Mouse (Mus musculus): ENCODE measurements around the gene Vopp1. TPM values are rescaled to one million over a fixed set of nuclear protein-coding genes. Genes with fewer than 3 reads are reported as not detected.

Vopp1 gene
- polyA plus RNA-seq, 1 experiment = 83.2 TPM

DNA sequence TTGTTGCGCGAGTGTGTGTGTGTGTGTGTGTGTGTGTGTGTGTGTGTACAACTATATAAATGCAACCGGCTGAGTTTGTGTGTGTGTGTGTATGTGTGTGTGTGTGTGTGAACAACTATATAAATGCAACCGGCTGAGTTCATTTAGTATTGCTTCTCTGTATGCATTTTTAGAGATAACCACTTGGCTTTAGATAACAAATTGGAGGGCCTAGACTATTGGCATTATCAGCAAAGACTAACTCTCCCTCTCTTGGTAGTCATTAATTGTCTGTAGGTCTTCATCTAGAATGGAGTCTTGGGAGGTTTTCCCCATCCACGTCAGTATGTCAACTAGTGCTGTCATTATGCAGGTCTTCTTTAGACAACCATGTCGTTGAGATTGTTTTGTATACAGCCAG, 37.6 kb downstream of the Vopp1 start:
- Histone ChIP-seq H3K4me1 (ENCODE audit: control insufficient read depth, insufficient read depth, low read length) (peaks cover 1% of the 10 kb centered on the region; the same call in 1 of the 2 replicates), H3K4me3 (ENCODE audit: insufficient read depth, low read length) (no peak overlapping the region), H3K27ac (ENCODE audit: insufficient read depth, low read length) (no peak overlapping the region)
- TF ChIP-seq CTCF (IDR thresholded peaks at IDR 0.05; ENCODE audit: extremely low read depth, insufficient read depth, low read length) (no peak), POLR2A (IDR thresholded peaks at IDR 0.05; ENCODE audit: extremely low read depth, insufficient read depth, low read length) (no peak)

DNA sequence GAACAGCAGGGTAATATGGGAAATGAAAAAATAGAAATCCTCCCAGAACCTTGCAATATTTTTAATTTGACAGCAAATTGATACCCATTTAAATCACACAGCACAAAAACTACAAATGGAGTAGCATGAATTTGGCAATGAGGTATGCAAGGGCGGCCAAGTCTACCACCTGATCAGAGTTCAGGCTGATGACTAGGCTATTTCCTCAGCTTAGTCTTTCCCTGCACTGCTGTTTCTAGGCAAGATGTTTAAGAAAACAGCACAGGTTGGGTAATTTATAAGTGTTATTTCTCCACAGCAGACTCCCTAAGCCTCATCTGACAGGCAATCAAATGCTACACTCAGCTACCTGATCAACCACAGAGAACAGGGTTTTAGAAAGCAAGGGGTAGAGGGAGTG, 40.7 kb downstream of the Vopp1 start:
- Histone ChIP-seq H3K4me1 (ENCODE audit: control insufficient read depth, insufficient read depth, low read length) (peaks cover 1% of the 10 kb centered on the region; the same call in 1 of the 2 replicates), H3K4me3 (ENCODE audit: insufficient read depth, low read length) (no peak overlapping the region), H3K27ac (ENCODE audit: insufficient read depth, low read length) (no peak overlapping the region)
- TF ChIP-seq POLR2A (IDR thresholded peaks at IDR 0.05; ENCODE audit: extremely low read depth, insufficient read depth, low read length) = no peak
- no peak for TF ChIP-seq CTCF (IDR thresholded peaks at IDR 0.05; ENCODE audit: extremely low read depth, insufficient read depth, low read length)

DNA sequence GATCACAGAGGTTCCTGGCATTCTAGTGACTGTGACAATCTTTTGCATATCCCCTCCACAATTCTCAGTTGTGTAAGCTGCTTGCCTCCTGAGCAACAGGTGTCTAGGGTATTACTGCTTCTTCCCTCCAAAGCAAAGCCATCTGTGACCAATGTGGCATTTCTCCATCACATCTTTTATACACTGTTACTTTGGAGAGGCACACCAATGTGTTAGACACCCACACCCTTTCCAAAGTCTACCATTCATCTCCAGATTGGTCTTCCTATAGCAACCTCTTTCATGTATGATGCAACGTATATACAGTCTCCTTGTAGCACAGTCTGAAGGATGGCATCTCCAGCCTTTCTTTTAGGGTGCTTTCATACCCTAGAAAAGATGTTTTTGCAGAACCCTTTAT, 42.3 kb downstream of the Vopp1 start:
- H3K4me1 ChIP-seq (ENCODE audit: control insufficient read depth, insufficient read depth, low read length) = peaks cover 1% of the 10 kb centered on the region; the same call in 1 of the 2 replicates
- TF ChIP-seq POLR2A (IDR thresholded peaks at IDR 0.05; ENCODE audit: extremely low read depth, insufficient read depth, low read length) (no peak), CTCF (IDR thresholded peaks at IDR 0.05; ENCODE audit: extremely low read depth, insufficient read depth, low read length) (no peak)
- no peak overlapping the region for H3K27ac ChIP-seq (ENCODE audit: insufficient read depth, low read length)
- no peak overlapping the region for H3K4me3 ChIP-seq (ENCODE audit: insufficient read depth, low read length)

DNA sequence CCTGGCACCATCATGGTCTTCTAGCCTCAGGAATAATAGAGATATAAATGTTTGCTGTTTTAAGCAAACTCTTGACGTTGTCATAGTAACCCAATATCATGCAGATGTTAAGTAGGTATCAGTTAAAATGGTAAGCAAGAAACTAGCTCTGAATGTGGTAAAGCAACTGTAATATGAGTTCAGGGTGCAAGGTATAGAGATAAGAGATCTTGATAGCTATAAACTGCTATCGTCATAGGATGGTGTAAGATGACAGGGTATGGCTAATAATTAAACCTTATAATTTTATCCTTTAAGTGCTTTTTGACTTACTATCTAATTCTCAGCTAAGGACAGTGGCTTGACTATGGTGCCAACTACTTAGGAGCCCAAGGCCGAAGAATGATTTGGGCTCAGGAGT, 44.6 kb downstream of the Vopp1 start:
- Histone ChIP-seq H3K4me1 (ENCODE audit: control insufficient read depth, insufficient read depth, low read length) (peaks cover 1% of the 10 kb centered on the region; the same call in 1 of the 2 replicates), H3K4me3 (ENCODE audit: insufficient read depth, low read length) (no peak overlapping the region), H3K27ac (ENCODE audit: insufficient read depth, low read length) (no peak overlapping the region)
- TF ChIP-seq CTCF (IDR thresholded peaks at IDR 0.05; ENCODE audit: extremely low read depth, insufficient read depth, low read length) (no peak), POLR2A (IDR thresholded peaks at IDR 0.05; ENCODE audit: extremely low read depth, insufficient read depth, low read length) (no peak)

DNA sequence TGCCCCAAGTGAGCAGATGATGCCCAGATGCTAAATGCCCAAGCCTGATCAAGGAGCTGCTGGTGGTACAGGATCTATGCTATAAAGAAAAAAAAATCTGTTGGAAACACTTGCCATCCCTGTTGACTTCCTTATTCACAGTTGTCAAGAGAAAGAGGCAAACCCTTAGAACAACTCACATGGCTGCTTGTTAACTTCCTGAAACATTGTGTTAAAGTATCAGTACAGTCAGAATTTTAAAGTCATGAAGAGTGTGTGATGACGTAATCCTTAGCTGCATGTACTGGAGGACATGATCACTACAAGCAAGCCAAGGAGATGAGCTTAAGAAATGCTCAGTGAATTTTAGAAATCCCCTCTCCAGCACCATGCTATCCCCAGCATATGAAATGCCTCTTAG, 51.2 kb downstream of the Vopp1 start:
- H3K27ac ChIP-seq (ENCODE audit: insufficient read depth, low read length) = no peak overlapping the region
- no peaks in the 10 kb centered on the region for H3K4me1 ChIP-seq (ENCODE audit: control insufficient read depth, insufficient read depth, low read length)
- H3K4me3 ChIP-seq (ENCODE audit: insufficient read depth, low read length) = no peak overlapping the region
- TF ChIP-seq CTCF (IDR thresholded peaks at IDR 0.05; ENCODE audit: extremely low read depth, insufficient read depth, low read length) = no peak
- no peak for TF ChIP-seq POLR2A (IDR thresholded peaks at IDR 0.05; ENCODE audit: extremely low read depth, insufficient read depth, low read length)

DNA sequence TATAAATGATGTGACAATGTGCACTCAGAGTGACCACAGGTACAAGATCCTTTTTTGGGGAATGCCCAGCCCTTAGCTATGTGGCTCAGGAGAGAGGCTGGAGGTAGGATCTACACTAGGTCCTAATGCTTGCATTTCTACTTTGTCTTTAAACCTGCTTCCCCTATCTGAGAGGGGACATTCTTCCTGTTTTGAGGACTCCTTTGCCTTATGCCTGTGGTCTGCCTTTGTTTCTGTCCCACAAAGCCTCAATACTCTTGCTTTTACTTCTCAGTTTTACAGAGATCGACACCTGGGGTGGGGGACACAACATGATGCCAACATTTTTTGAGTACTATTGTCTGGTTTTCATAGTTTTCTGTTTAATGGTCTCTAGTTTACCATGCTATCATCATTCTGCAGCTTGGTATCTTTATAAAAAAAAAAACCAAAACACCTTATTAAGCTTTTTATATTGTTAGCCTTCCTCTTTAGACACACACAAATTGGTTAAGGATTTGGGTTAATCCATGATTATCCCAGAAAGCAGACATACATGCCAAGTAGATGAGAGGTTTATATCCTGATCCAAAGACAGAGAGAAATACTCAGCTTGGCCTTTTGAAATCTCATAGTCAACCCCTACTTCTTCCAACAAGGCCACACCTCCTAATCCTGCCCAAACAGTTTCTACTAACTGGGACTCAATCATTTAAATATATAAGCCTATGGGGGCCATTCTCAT, 54.3 kb downstream of the Vopp1 start:
- Histone ChIP-seq H3K27ac (ENCODE audit: insufficient read depth, low read length) (no peak overlapping the region), H3K4me1 (ENCODE audit: control insufficient read depth, insufficient read depth, low read length) (no peaks in the 10 kb centered on the region), H3K4me3 (ENCODE audit: insufficient read depth, low read length) (no peak overlapping the region)
- no peak for TF ChIP-seq CTCF (IDR thresholded peaks at IDR 0.05; ENCODE audit: extremely low read depth, insufficient read depth, low read length)
- TF ChIP-seq POLR2A (IDR thresholded peaks at IDR 0.05; ENCODE audit: extremely low read depth, insufficient read depth, low read length) = no peak

DNA sequence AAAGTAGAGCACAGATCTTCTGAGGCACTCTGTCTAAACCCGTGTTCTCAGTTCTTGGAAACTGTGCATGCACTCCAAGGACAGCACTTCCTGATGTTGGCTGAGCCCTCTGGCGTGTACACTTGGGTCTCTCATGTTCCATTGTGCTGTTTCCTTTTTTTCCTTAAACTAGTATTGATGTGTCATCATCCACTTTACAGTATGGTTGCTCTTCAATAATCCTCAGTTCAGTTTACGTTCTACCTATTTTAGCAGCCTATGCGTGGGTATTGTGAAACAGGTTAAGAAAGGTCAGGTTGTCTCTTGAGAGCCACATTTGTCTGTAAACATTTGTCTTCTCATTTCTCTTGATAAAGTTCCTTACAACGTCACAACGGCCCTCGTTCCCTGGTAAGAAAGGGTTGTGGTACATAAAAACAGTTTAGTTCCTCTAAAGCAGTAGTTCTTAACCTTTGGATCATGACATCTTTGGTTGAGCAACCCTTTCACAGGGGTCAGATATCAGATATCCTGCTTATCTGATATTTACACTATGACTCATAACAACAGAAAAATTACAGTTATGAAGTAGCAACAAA, 55.9 kb downstream of the Vopp1 start:
- no peaks in the 10 kb centered on the region; the same call in 1 of the 2 replicates for H3K4me1 ChIP-seq (ENCODE audit: control insufficient read depth, insufficient read depth, low read length)
- no peak overlapping the region for H3K27ac ChIP-seq (ENCODE audit: insufficient read depth, low read length)
- no peak for TF ChIP-seq CTCF (IDR thresholded peaks at IDR 0.05; ENCODE audit: extremely low read depth, insufficient read depth, low read length)
- TF ChIP-seq POLR2A (IDR thresholded peaks at IDR 0.05; ENCODE audit: extremely low read depth, insufficient read depth, low read length) = no peak
- H3K4me3 ChIP-seq (ENCODE audit: insufficient read depth, low read length) = no peak overlapping the region

DNA sequence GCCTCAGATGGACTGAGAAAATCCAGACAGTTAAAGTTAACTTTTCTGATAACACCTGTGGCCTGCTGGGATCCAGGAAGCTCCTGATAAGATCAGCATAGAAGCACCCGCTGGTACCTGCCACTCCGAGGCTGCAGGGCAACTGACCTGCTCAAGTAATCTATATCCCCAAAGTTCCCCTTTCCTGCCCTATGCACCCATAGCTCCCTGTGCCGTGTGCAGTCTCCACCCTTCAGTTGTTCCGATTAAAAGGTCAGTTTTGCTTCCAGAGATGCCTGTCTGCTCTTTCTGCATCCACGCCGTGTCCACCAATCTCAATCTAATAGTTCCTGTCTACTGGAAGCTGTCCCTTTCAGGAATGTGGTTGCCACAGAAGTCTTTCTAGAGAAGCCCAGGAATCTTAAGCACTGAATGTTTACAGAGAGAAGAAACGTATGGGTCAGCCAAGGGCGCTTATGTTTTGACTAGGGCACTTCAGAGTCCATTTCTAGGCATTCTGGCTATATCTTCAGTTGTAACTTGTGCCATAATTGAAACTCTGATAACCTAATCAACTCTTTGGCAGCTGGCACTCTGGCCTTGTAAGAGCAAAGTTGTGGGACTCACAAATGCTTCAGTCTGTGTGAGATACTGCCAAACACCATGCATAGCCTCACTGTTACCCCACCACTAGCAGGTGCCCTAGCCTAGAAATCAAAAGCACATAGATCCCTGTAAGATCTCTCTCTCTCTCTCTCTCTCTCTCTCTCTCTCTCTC, 57.7 kb downstream of the Vopp1 start:
- TF ChIP-seq CTCF (IDR thresholded peaks at IDR 0.05; ENCODE audit: extremely low read depth, insufficient read depth, low read length) (no peak), POLR2A (IDR thresholded peaks at IDR 0.05; ENCODE audit: extremely low read depth, insufficient read depth, low read length) (no peak)
- no peaks in the 10 kb centered on the region; the same call in 1 of the 2 replicates for H3K4me1 ChIP-seq (ENCODE audit: control insufficient read depth, insufficient read depth, low read length)
- H3K4me3 ChIP-seq (ENCODE audit: insufficient read depth, low read length) = no peak overlapping the region
- no peak overlapping the region for H3K27ac ChIP-seq (ENCODE audit: insufficient read depth, low read length)

DNA sequence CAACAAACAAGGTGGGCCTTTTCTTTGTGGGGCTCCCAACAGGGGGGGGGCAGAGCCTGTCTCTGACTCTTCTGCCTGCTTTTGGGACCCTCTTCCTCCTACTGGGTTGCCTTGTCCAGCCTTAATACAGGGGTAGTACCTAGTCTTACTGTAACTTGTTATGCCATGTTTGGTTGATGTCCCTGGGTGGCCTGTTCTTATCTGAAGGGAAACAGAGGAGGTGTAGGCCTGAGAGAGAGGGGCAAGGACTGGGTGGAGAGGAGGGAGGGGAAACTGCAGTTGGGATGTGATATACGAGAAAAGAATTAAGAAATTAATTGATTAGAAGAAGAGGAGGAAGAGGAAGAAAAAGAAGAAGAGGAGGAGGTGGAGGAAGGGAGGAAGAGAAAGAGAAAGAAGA, 58.7 kb downstream of the Vopp1 start:
- H3K27ac ChIP-seq (ENCODE audit: insufficient read depth, low read length) = no peak overlapping the region
- no peak overlapping the region for H3K4me3 ChIP-seq (ENCODE audit: insufficient read depth, low read length)
- no peak for TF ChIP-seq CTCF (IDR thresholded peaks at IDR 0.05; ENCODE audit: extremely low read depth, insufficient read depth, low read length)
- no peak for TF ChIP-seq POLR2A (IDR thresholded peaks at IDR 0.05; ENCODE audit: extremely low read depth, insufficient read depth, low read length)
- H3K4me1 ChIP-seq (ENCODE audit: control insufficient read depth, insufficient read depth, low read length) = no peaks in the 10 kb centered on the region; the same call in 1 of the 2 replicates
